ENCODE assay signal across 9 mouse cellular contexts in the genomic region with DNA sequence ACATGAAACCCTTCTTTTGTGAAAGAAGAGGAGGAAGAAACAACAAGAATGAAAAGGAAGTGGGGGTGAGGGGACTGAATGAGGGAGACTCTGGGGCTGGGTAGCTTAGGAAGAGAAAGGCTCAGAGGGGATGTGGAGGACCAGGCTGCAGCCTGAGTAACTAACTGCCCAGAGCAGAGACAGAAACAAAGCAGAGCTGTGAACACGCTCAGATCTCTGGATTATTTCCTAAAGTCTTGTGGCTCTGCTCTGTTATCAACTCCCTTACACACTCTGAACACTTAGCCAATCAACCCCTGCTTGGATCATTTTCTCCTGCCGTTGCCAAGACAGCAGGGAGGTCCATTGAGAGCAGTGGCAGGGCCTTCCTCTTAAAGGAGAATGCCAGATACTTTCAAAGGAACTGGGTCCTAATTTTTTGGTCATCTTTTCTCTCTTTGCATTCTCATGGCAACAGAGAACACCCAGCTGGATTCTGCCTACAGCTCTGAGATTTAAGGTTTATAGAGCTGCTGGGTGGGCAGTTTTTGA. TPM values are rescaled to one million over a fixed set of nuclear protein-coding genes. Genes with fewer than 3 reads are reported as not detected.
DNase-seq lines count a peak whose midpoint lies in the region; ATAC-seq and TF ChIP-seq lines count a peak whose summit lies in the region.
"Had no signal": no experiment of that assay in that cellular context is flagged by ENCODE, and none has a peak within 500 bp of the region (broad histone marks: within the 10 kb centered on the region; RNA-seq: fewer than 3 reads in every experiment).

No protein-coding gene starts in this region.

- no peak overlapping the region for H3K9ac ChIP-seq in kidney, embryonic 16.5 days (replicated peaks; ENCODE audit: low read length)
- no peak overlapping the region for H3K9ac ChIP-seq in heart, adult 2 months (ENCODE audit: low read depth, low read length)
- 0 out of 2 replicates have a peak overlapping the region, but pooled peaks have one; percentile 6 for H3K9ac ChIP-seq in lung, embryonic 16.5 days (ENCODE audit: low read length)
- H3K9ac ChIP-seq: liver, embryonic 13.5 days had no signal

- H3K4me3 ChIP-seq in kidney, embryonic 16.5 days (ENCODE audit: low read length): no peak overlapping the region
- no peak overlapping the region for H3K4me3 ChIP-seq in heart, adult 2 months
- no peak overlapping the region for H3K4me3 ChIP-seq in lung, embryonic 16.5 days (ENCODE audit: low read length)
- H3K4me3 ChIP-seq: liver, embryonic 13.5 days had no signal

- peaks cover 13% of the 10 kb centered on the region for H3K4me1 ChIP-seq in kidney, embryonic 16.5 days (ENCODE audit: insufficient read depth, low read length)
- H3K4me1 ChIP-seq in heart, adult 2 months (ENCODE audit: control insufficient read depth, insufficient read depth, low read length): peaks cover 8% of the 10 kb centered on the region
- 0 out of 2 replicates have a peak, but pooled peaks cover 4% of the 10 kb centered on the region for H3K4me1 ChIP-seq in lung, embryonic 16.5 days (replicated peaks; ENCODE audit: control insufficient read depth, insufficient read depth, low read length)

- H3K27ac ChIP-seq in kidney, embryonic 16.5 days (ENCODE audit: low read length): no peak overlapping the region
- no peak overlapping the region; the same call in 1 of the 2 replicates for H3K27ac ChIP-seq in heart, adult 2 months
- peak overlapping the region; percentile 30 for H3K27ac ChIP-seq in lung, embryonic 16.5 days (ENCODE audit: low read length)
- H3K27ac ChIP-seq: liver, embryonic 13.5 days had no signal

- no peaks in the 10 kb centered on the region for H3K79me2 ChIP-seq in heart, adult 2 months (replicated peaks; ENCODE audit: control insufficient read depth, insufficient read depth, low read length)

- no peaks in the 10 kb centered on the region for H3K9me3 ChIP-seq in kidney, embryonic 16.5 days (ENCODE audit: low read length)
- no peaks in the 10 kb centered on the region for H3K9me3 ChIP-seq in lung, embryonic 16.5 days (ENCODE audit: control insufficient read depth, low read length)
- H3K9me3 ChIP-seq: liver, embryonic 13.5 days had no signal

- TF ChIP-seq EP300 in heart, adult 2 months (IDR thresholded peaks at IDR 0.05; ENCODE audit: insufficient read depth, low read depth, low read length): no peak

- intact Hi-C loops in heart, adult 2 months (cut with DNase I): loop anchor here (5.0 kb wide), 1 partner anchor 38 kb away; no protein-coding TSS in a partner anchor

- no peaks in the 10 kb centered on the region for H3K36me3 ChIP-seq in kidney, embryonic 16.5 days (ENCODE audit: insufficient read depth, low read length)
- no peaks in the 10 kb centered on the region for H3K36me3 ChIP-seq in heart, adult 2 months (ENCODE audit: control insufficient read depth, insufficient read depth, low read length)
- H3K36me3 ChIP-seq in lung, embryonic 16.5 days (ENCODE audit: control insufficient read depth, insufficient read depth, low read length): no peaks in the 10 kb centered on the region
- H3K36me3 ChIP-seq: liver, embryonic 13.5 days had no signal

- H3K4me2 ChIP-seq in kidney, embryonic 16.5 days (replicated peaks; ENCODE audit: low read depth, low read length): no peak overlapping the region
- no peak overlapping the region for H3K4me2 ChIP-seq in lung, embryonic 16.5 days (ENCODE audit: low read depth, low read length)
- H3K4me2 ChIP-seq: liver, embryonic 13.5 days had no signal

- no peaks in the 10 kb centered on the region for H3K27me3 ChIP-seq in kidney, embryonic 16.5 days (ENCODE audit: insufficient read depth, low read length)
- no peaks in the 10 kb centered on the region for H3K27me3 ChIP-seq in heart, adult 2 months (ENCODE audit: control insufficient read depth, insufficient read depth, low read length)
- H3K27me3 ChIP-seq in lung, embryonic 16.5 days (ENCODE audit: control insufficient read depth, insufficient read depth, low read depth, low read length): no peaks in the 10 kb centered on the region; the same call in 1 of the 2 replicates
- H3K27me3 ChIP-seq: liver, embryonic 13.5 days had no signal

- ATAC-seq in kidney, embryonic 16.5 days (ENCODE audit: low FRiP score, low TSS enrichment): peak; percentile 57; the same call in 1 of the 2 replicates
- ATAC-seq in lung, embryonic 16.5 days (ENCODE audit: low read depth): peak; percentile 86
- ATAC-seq in megakaryocyte progenitor cell, adult 5-6 weeks (replicated peaks; ENCODE audit: poor library complexity): no peak
- no peak for ATAC-seq in megakaryocyte-erythroid progenitor cell, adult 5-6 weeks (replicated peaks; ENCODE audit: low FRiP score, low TSS enrichment, poor library complexity, severe bottlenecking)

- WGBS in kidney, embryonic 16.5 days: 16% methylated on average over 2 of the region's 2 CpGs
- 2% methylated on average over 2 of the region's 2 CpGs for WGBS in heart, adult 2 months
- WGBS in lung, embryonic 16.5 days: 5% methylated on average over 2 of the region's 2 CpGs

- no peak for DNase-seq in kidney, adult 18-20 months
- peak; percentile 42 to 45 for DNase-seq in adrenal gland, postnatal 36 days
- peak in 1 of 2 experiments; percentile 58 for DNase-seq in heart, adult 2 months
- DNase-seq in thymus, adult 18-20 months: no peak
- DNase-seq: liver, embryonic 13.5 days had no signal

- no peak for TF ChIP-seq CTCF in heart, adult 2 months (IDR thresholded peaks at IDR 0.05)

- 0 out of 2 replicates have a peak, but pooled peaks have one; percentile 28 for TF ChIP-seq POLR2A in heart, adult 2 months (IDR thresholded peaks at IDR 0.05; ENCODE audit: insufficient read depth, low read depth, low read length)

RNA-seq across cellular contexts. Expression of a gene that starts 5.5 kb away (rescaled TPM):
- 4.9 and 6.2 TPM in 2 replicates for polyA plus RNA-seq in kidney, embryonic 16.5 days (2015; fragmentation: Nextera tagmentation; extraction: Ambion mirVana)
- 10 to 100 TPM in 1 of 2 experiments, 1 to 10 TPM in 1; 8.4 to 10.3 TPM for total RNA-seq in adrenal gland, postnatal 36 days (2021)
- total RNA-seq in heart, adult 2 months (2021): 10 to 100 TPM; 33.7 to 46.8 TPM
- 28.3 and 28.5 TPM in 2 replicates for polyA plus RNA-seq in heart, adult 2 months (2012; rRNA removed)
- 2.0 and 2.3 TPM in 2 replicates for polyA plus RNA-seq in lung, embryonic 16.5 days (2015; fragmentation: Nextera tagmentation; extraction: Ambion mirVana)
- total RNA-seq in megakaryocyte progenitor cell, adult 5-6 weeks (2015): 0.78 TPM in 1 of 2 replicates, not detected in the other
- total RNA-seq in megakaryocyte progenitor cell, adult 5-6 weeks (2017): 0.14 and 0.54 TPM in 2 replicates
- 0.44 and 1.7 TPM in 2 replicates for total RNA-seq in megakaryocyte-erythroid progenitor cell, adult 5-6 weeks (2014; fragmentation: Nextera tagmentation)
- total RNA-seq in megakaryocyte-erythroid progenitor cell, adult 5-6 weeks (2017): 0.19 and 0.27 TPM in 2 replicates

RNA-seq across cellular contexts. Expression of a gene that starts 48.7 kb away (rescaled TPM):
- 7.9 and 11.0 TPM in 2 replicates for polyA plus RNA-seq in kidney, embryonic 16.5 days (2015; fragmentation: Nextera tagmentation; extraction: Ambion mirVana)
- total RNA-seq in adrenal gland, postnatal 36 days (2021): 1 to 10 TPM; 3.4 to 5.0 TPM
- total RNA-seq in heart, adult 2 months (2021): 1 to 10 TPM; 4.8 to 7.3 TPM
- polyA plus RNA-seq in heart, adult 2 months (2012; rRNA removed): 3.0 and 6.6 TPM in 2 replicates
- 8.6 and 9.4 TPM in 2 replicates for polyA plus RNA-seq in lung, embryonic 16.5 days (2015; fragmentation: Nextera tagmentation; extraction: Ambion mirVana)
- total RNA-seq in megakaryocyte progenitor cell, adult 5-6 weeks (2015): 9.8 and 13.1 TPM in 2 replicates
- total RNA-seq in megakaryocyte progenitor cell, adult 5-6 weeks (2017): 14.9 and 15.8 TPM in 2 replicates
- total RNA-seq in megakaryocyte-erythroid progenitor cell, adult 5-6 weeks (2014; fragmentation: Nextera tagmentation): 18.5 and 31.4 TPM in 2 replicates
- 12.3 and 14.3 TPM in 2 replicates for total RNA-seq in megakaryocyte-erythroid progenitor cell, adult 5-6 weeks (2017)

Comparison
In these comparisons a context has a peak if more than half of its experiments do, and no peak if none do; other contexts are left out.
1. ATAC-seq: peak in kidney, embryonic 16.5 days (single experiment) and lung, embryonic 16.5 days (single experiment); none in megakaryocyte progenitor cell, adult 5-6 weeks (single experiment) and megakaryocyte-erythroid progenitor cell, adult 5-6 weeks (single experiment).
2. DNase-seq: peak in adrenal gland, postnatal 36 days (2 of 2); none in kidney, adult 18-20 months (single experiment) and thymus, adult 18-20 months (0 of 2).